Mouse (Mus musculus): ENCODE data around the gene Apof. TPM values are rescaled to one million over a fixed set of nuclear protein-coding genes. Genes with fewer than 3 reads are reported as not detected.

Gene Apof
- total and polyA plus RNA-seq, 3 experiments = 0.66 to 1.3 (median 0.99) TPM

- dilution Hi-C loops (cut with MboI; ENCODE audit: extremely low pct_ligation_motif_present, extremely low pct_unique_long_range_greater_than_20kb, low sequenced_read_pairs) = no loop called here
- in situ Hi-C loops (cut with MboI; ENCODE audit: low pct_ligation_motif_present, low pct_unique_long_range_greater_than_20kb, low sequenced_read_pairs) = loop anchor here (5.0 kb wide), 1 partner anchor 34 kb away; no protein-coding TSS in a partner anchor
Observed at GRCm38 (mm10) chr10:128253677-128254255, 14.7 kb upstream of the Apof start, which contains the start of gene Apon. Gene Apon (plus strand): TSS chr10:128254096.

GRCm38 (mm10) chr10:128255925-128256324 is 12.5 kb upstream of the Apof start:
- dilution Hi-C loops (cut with MboI; ENCODE audit: extremely low pct_ligation_motif_present, extremely low pct_unique_long_range_greater_than_20kb, low sequenced_read_pairs) (no loop called here), in situ Hi-C loops (cut with MboI; ENCODE audit: low pct_ligation_motif_present, low pct_unique_long_range_greater_than_20kb, low sequenced_read_pairs) (no loop called here)
- Histone ChIP-seq H3K4me2 (ENCODE audit: insufficient read depth, low read depth, poor library complexity, severe bottlenecking) (no peak overlapping the region), H3K27me3 (replicated peaks) (no peaks in the 10 kb centered on the region), H3K36me3 (replicated peaks in 1 of 2; ENCODE audit: control insufficient read depth in 1 of 2, insufficient read depth in 1 of 2, low read length in 1 of 2) (peaks cover 17 to 36% of the 10 kb centered on the region in 2 experiments), H3K9ac (ENCODE audit: insufficient read depth, low read depth) (no peak overlapping the region), H3K27ac (ENCODE audit: insufficient read depth, low read depth) (no peak overlapping the region), H3K4me1 (ENCODE audit: control insufficient read depth in 1 of 2, insufficient read depth in 2 of 2) (peaks cover 22 to 45% of the 10 kb centered on the region in 2 experiments), H3K79me2 (replicated peaks; ENCODE audit: control insufficient read depth, extremely low read depth, insufficient read depth, poor library complexity, severe bottlenecking) (no peaks in the 10 kb centered on the region), H3K4me3 (replicated peaks in 1 of 3; ENCODE audit: low read depth in 2 of 3, low read length in 2 of 3, poor library complexity in 1 of 3) (no peak overlapping the region), H3K9me3 (replicated peaks; ENCODE audit: low read length) (no peaks in the 10 kb centered on the region)
- TF ChIP-seq NRF1 (IDR thresholded peaks at IDR 0.05; ENCODE audit: low read depth, low read length) (no peak), POLR2AphosphoS2 (IDR thresholded peaks at IDR 0.05; ENCODE audit: low read depth, low read length) (no peak), USF1 (IDR thresholded peaks at IDR 0.05; ENCODE audit: low read depth, low read length) (no peak), MAZ (IDR thresholded peaks at IDR 0.05; ENCODE audit: low read depth, low read length) (no peak)
- DNase-seq (ENCODE audit: extremely low read depth) = no peak

More at GRCm38 (mm10) chr10:128253677-128254255, 14.7 kb upstream of the Apof start, which contains the start of gene Apon:
- no peak for TF ChIP-seq TCF12 (IDR thresholded peaks at IDR 0.05; ENCODE audit: low read depth, low read length)
- TF ChIP-seq POLR2AphosphoS2 (IDR thresholded peaks at IDR 0.05; ENCODE audit: low read depth, low read length) = peak; percentile 50; the same call in 1 of the 2 replicates
- Histone ChIP-seq H3K9ac (ENCODE audit: insufficient read depth, low read depth) (no peak within 1 kb of the TSS), H3K36me3 (replicated peaks in 1 of 2; ENCODE audit: control insufficient read depth in 1 of 2, insufficient read depth in 1 of 2, low read length in 1 of 2) (peaks cover 35 to 58% of the 10 kb centered on the region in 2 experiments), H3K79me2 (replicated peaks; ENCODE audit: control insufficient read depth, extremely low read depth, insufficient read depth, poor library complexity, severe bottlenecking) (no peaks in the 10 kb centered on the region), H3K9me3 (replicated peaks; ENCODE audit: low read length) (no peaks in the 10 kb centered on the region), H3K4me3 (replicated peaks in 1 of 3; ENCODE audit: low read depth in 2 of 3, low read length in 2 of 3, poor library complexity in 1 of 3) (no peak within 1 kb of the TSS), H3K27me3 (replicated peaks) (no peaks in the 10 kb centered on the region), H3K4me1 (ENCODE audit: control insufficient read depth in 1 of 2, insufficient read depth in 2 of 2) (peaks cover 13 to 26% of the 10 kb centered on the region in 2 experiments), H3K27ac (ENCODE audit: insufficient read depth, low read depth) (no peak within 1 kb of the TSS), H3K4me2 (ENCODE audit: insufficient read depth, low read depth, poor library complexity, severe bottlenecking) (no peak within 1 kb of the TSS)
- no peak for DNase-seq (ENCODE audit: extremely low read depth)

GRCm38 (mm10) chr10:128256328-128256727 is 12.1 kb upstream of the Apof start:
- 0 out of 2 replicates have a peak overlapping the region, but pooled peaks have one; percentile 1 for H3K4me2 ChIP-seq (ENCODE audit: insufficient read depth, low read depth, poor library complexity, severe bottlenecking)
- peaks cover 13 to 32% of the 10 kb centered on the region in 2 experiments for H3K36me3 ChIP-seq (replicated peaks in 1 of 2; ENCODE audit: control insufficient read depth in 1 of 2, insufficient read depth in 1 of 2, low read length in 1 of 2)
- peak overlapping the region; percentile 23; the same call in 1 of the 2 replicates for H3K9ac ChIP-seq (ENCODE audit: insufficient read depth, low read depth)
- no peaks in the 10 kb centered on the region for H3K27me3 ChIP-seq (replicated peaks)
- DNase-seq (ENCODE audit: extremely low read depth) = peak; percentile 74
- H3K27ac ChIP-seq (ENCODE audit: insufficient read depth, low read depth) = no peak overlapping the region
- H3K4me1 ChIP-seq (ENCODE audit: control insufficient read depth in 1 of 2, insufficient read depth in 2 of 2) = peaks cover 23 to 47% of the 10 kb centered on the region in 2 experiments
- dilution Hi-C loops (cut with MboI; ENCODE audit: extremely low pct_ligation_motif_present, extremely low pct_unique_long_range_greater_than_20kb, low sequenced_read_pairs) = no loop called here
- H3K79me2 ChIP-seq (replicated peaks; ENCODE audit: control insufficient read depth, extremely low read depth, insufficient read depth, poor library complexity, severe bottlenecking) = no peaks in the 10 kb centered on the region
- peak overlapping the region in 1 of 3 experiments; percentile 3 for H3K4me3 ChIP-seq (replicated peaks in 1 of 3; ENCODE audit: low read depth in 2 of 3, low read length in 2 of 3, poor library complexity in 1 of 3)
- H3K9me3 ChIP-seq (replicated peaks; ENCODE audit: low read length) = no peaks in the 10 kb centered on the region
- in situ Hi-C loops (cut with MboI; ENCODE audit: low pct_ligation_motif_present, low pct_unique_long_range_greater_than_20kb, low sequenced_read_pairs) = no loop called here
- TF ChIP-seq HCFC1 (IDR thresholded peaks at IDR 0.05; ENCODE audit: low read depth, low read length) = peak; percentile 27; the same call in 1 of the 2 replicates
- TF ChIP-seq MEF2A (IDR thresholded peaks at IDR 0.05; ENCODE audit: borderline replicate concordance, low read depth, low read length) = peak; percentile 58
- no peak for TF ChIP-seq NELFE (IDR thresholded peaks at IDR 0.05; ENCODE audit: low read depth, low read length)
- peak; percentile 51; the same call in 1 of the 2 replicates for TF ChIP-seq JUND (conservative IDR thresholded peaks at IDR 0.05; ENCODE audit: low read depth, low read length)
- no peak for TF ChIP-seq E2F4 (IDR thresholded peaks at IDR 0.05; ENCODE audit: insufficient replicate concordance, low read depth, low read length)
- peak; percentile 85 for TF ChIP-seq MYC (IDR thresholded peaks at IDR 0.05; ENCODE audit: low read depth, low read length)
- TF ChIP-seq MAX (IDR thresholded peaks at IDR 0.05; ENCODE audit: low read length) = peak; percentile 81
- peak; percentile 64 for TF ChIP-seq EP300 (IDR thresholded peaks at IDR 0.05; ENCODE audit: low read length)
- TF ChIP-seq TBP (conservative IDR thresholded peaks at IDR 0.05; ENCODE audit: low read depth, low read length) = no peak
- peak; percentile 84; the same call in 1 of the 2 replicates for TF ChIP-seq MXI1 (IDR thresholded peaks at IDR 0.05; ENCODE audit: low read depth, low read length)
- peak; percentile 48; the same call in 1 of the 2 replicates for TF ChIP-seq SIN3A (IDR thresholded peaks at IDR 0.05; ENCODE audit: low read length)
- peak; percentile 94 for TF ChIP-seq ETS1 (conservative IDR thresholded peaks at IDR 0.05; ENCODE audit: low read depth, low read length)
- TF ChIP-seq POLR2AphosphoS2 (IDR thresholded peaks at IDR 0.05; ENCODE audit: low read depth, low read length) = no peak
- 0 out of 2 replicates have a peak, but pooled peaks have one; percentile 48 for TF ChIP-seq RCOR1 (conservative IDR thresholded peaks at IDR 0.05; ENCODE audit: low read depth, low read length)
- no peak for TF ChIP-seq POLR2A (IDR thresholded peaks at IDR 0.05; ENCODE audit: low read depth, low read length)
- TF ChIP-seq CHD1 (IDR thresholded peaks at IDR 0.05; ENCODE audit: low read depth, low read length) = no peak
- TF ChIP-seq NRF1 (IDR thresholded peaks at IDR 0.05; ENCODE audit: low read depth, low read length) = no peak
- TF ChIP-seq RAD21 (IDR thresholded peaks at IDR 0.05; ENCODE audit: low read depth, low read length) = no peak; the same call in 1 of the 2 replicates
- no peak for TF ChIP-seq ZKSCAN1 (IDR thresholded peaks at IDR 0.05; ENCODE audit: borderline replicate concordance, low read depth, low read length)
- no peak for TF ChIP-seq ZC3H11A (IDR thresholded peaks at IDR 0.05; ENCODE audit: low read depth, low read length)
- TF ChIP-seq USF2 (conservative IDR thresholded peaks at IDR 0.05; ENCODE audit: low read depth, low read length) = no peak
